Mouse (Mus musculus): ENCODE data around the gene C9orf72.

GRCm38 (mm10) chr4:35165275-35165674 lies 60.7 kb downstream of the C9orf72 start:
- TF ChIP-seq POLR2A (IDR thresholded peaks at IDR 0.05; ENCODE audit: control insufficient read depth in 1 of 2, insufficient read depth in 1 of 2, low read depth in 1 of 2, low read length in 2 of 2, poor library complexity in 1 of 2): no peak
- no peak for TF ChIP-seq RAD21 (IDR thresholded peaks at IDR 0.05; ENCODE audit: low read depth, low read length)
- TF ChIP-seq ELF1 (IDR thresholded peaks at IDR 0.05; ENCODE audit: low read depth, low read length): no peak
- no peak for TF ChIP-seq EP300 (IDR thresholded peaks at IDR 0.05; ENCODE audit: low read depth in 1 of 2, low read length in 2 of 2)
- no peak for TF ChIP-seq CTCF (IDR thresholded peaks at IDR 0.05 in 2 of 3, conservative IDR thresholded peaks at IDR 0.05 in 1 of 3; ENCODE audit: control insufficient read depth in 1 of 3, insufficient read depth in 1 of 3, low read depth in 2 of 3, low read length in 3 of 3, poor library complexity in 1 of 3, severe bottlenecking in 1 of 3)
- no peak for TF ChIP-seq MYB (IDR thresholded peaks at IDR 0.05; ENCODE audit: low read depth, low read length)
- no peak for TF ChIP-seq MAZ (IDR thresholded peaks at IDR 0.05; ENCODE audit: low read depth, low read length)
- no peak for TF ChIP-seq TAL1 (IDR thresholded peaks at IDR 0.05; ENCODE audit: low read length)
- no peak for TF ChIP-seq ETS1 (IDR thresholded peaks at IDR 0.05; ENCODE audit: low read depth, low read length)
- TF ChIP-seq KAT2A (conservative IDR thresholded peaks at IDR 0.05; ENCODE audit: low read depth, low read length): no peak
